Mouse (Mus musculus) hindbrain, embryonic 12.5 days (tissue): ENCODE data around the gene Actl6b. TPM values are rescaled to one million over a fixed set of nuclear protein-coding genes. Genes with fewer than 3 reads are reported as not detected.
A peak's percentile ranks its signal among the peaks of the same experiment; 100 is the strongest.

Source experiments
- ATAC-seq: fragments of 200-750 bp; cut with Nextera tagmentation; 2 replicates; pipeline ENCODE4 v1.8.0; 2017; ENCODE audit warnings: moderate TSS enrichment; ENCODE audit not compliant: low FRiP score
- H3K27ac ChIP-seq: fragments of 300-500 bp; sonication (generic); 2 replicates; pipeline ENCODE4 v1.5.1; 2016; ENCODE audit warnings: mild to moderate bottlenecking
- H3K27me3 ChIP-seq: fragments of 300-500 bp; sonication (generic); 2 replicates; pipeline ENCODE4 v1.6.1; 2016; ENCODE audit warnings: mild to moderate bottlenecking
- H3K36me3 ChIP-seq: fragments of 300-500 bp; sonication (generic); 2 replicates; pipeline ENCODE4 v1.6.1; 2016; ENCODE audit warnings: mild to moderate bottlenecking
- H3K4me1 ChIP-seq: fragments of 300-500 bp; sonication (generic); 2 replicates; pipeline ENCODE4 v1.6.1; 2016
- H3K4me2 ChIP-seq: fragments of 300-500 bp; sonication (generic); replicated peaks from 2 replicates; pipeline ENCODE4 v1.6.1; 2016; ENCODE audit warnings: mild to moderate bottlenecking
- H3K4me3 ChIP-seq: fragments of 300-500 bp; sonication (generic); 2 replicates; pipeline ENCODE4 v1.5.1; 2016; ENCODE audit warnings: mild to moderate bottlenecking
- H3K9ac ChIP-seq: fragments of 300-500 bp; sonication (generic); 2 replicates; pipeline ENCODE4 v1.6.1; 2016; ENCODE audit warnings: mild to moderate bottlenecking, moderate library complexity
- H3K9me3 ChIP-seq: fragments of 300-500 bp; sonication (generic); replicated peaks from 2 replicates; pipeline ENCODE4 v1.6.1; 2016; ENCODE audit warnings: mild to moderate bottlenecking
- WGBS: fragments of 180-500 bp; shearing (Covaris S2); methylation state at CpG from one replicate; pipeline ENCODE4 v1.1.7; 2016; 5-methylcytosine and 5-hydroxymethylcytosine counted together
- polyA plus RNA-seq: library from polyadenylated mRNA; unstranded; fragments of >200 nt; fragmentation: Nextera tagmentation; extraction: Ambion mirVana; gene quantifications from 2 replicates; pipeline ENCODE4 v1.2.1, GENCODE M21; 2016

Actl6b gene
- polyA plus RNA-seq = 103 and 108 TPM in 2 replicates

DNA sequence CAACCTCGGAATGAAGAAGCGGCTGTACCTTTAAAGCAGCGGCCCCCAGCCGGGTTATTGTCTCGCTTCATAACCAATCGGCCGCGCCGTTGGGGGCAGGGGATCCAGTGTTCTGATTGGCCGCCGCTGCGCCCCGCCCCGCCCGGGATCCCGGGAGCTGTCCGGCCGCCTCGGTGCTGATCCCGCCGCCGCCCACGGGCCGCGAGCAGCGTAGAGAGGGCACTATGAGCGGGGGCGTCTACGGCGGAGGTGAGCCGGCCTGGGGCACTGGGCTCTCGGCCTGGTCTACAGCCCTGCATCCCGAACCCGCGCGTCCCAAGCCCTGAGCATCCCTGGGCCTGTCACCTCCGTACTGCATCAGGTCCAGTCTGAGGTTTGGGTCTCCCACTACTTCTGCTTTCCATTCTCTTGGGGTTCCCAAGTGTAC, at the start of gene Actl6b:
TSS of gene Actl6b (plus strand) at position 107 of the 427 bp plus-strand sequence.
- Histone ChIP-seq H3K4me2 (peak within 1 kb of the TSS; percentile 52), H3K9me3 (no peaks in the 10 kb centered on the region), H3K27me3 (peaks cover 15% of the 10 kb centered on the region; the same call in 1 of the 2 replicates), H3K9ac (peak within 1 kb of the TSS; percentile 60), H3K27ac (peak within 1 kb of the TSS; percentile 72), H3K36me3 (no peaks in the 10 kb centered on the region), H3K4me1 (peaks cover 9% of the 10 kb centered on the region; the same call in 1 of the 2 replicates), H3K4me3 (peak within 1 kb of the TSS; percentile 54)
- peak; percentile 94 for ATAC-seq
- under 1% methylated on average over 37 of the region's 37 CpGs for WGBS

- Histone ChIP-seq H3K4me2 (no peak overlapping the region), H3K27ac (no peak overlapping the region), H3K36me3 (peaks cover 6% of the 10 kb centered on the region), H3K4me3 (no peak overlapping the region), H3K4me1 (peaks cover 17% of the 10 kb centered on the region), H3K9me3 (no peaks in the 10 kb centered on the region), H3K9ac (no peak overlapping the region), H3K27me3 (no peaks in the 10 kb centered on the region)
- 82% methylated on average over 6 of the region's 6 CpGs for WGBS
- no peak for ATAC-seq
Observed at GRCm38 (mm10) chr5:137504041-137504440, 49.3 kb upstream of the Actl6b start.

DNA sequence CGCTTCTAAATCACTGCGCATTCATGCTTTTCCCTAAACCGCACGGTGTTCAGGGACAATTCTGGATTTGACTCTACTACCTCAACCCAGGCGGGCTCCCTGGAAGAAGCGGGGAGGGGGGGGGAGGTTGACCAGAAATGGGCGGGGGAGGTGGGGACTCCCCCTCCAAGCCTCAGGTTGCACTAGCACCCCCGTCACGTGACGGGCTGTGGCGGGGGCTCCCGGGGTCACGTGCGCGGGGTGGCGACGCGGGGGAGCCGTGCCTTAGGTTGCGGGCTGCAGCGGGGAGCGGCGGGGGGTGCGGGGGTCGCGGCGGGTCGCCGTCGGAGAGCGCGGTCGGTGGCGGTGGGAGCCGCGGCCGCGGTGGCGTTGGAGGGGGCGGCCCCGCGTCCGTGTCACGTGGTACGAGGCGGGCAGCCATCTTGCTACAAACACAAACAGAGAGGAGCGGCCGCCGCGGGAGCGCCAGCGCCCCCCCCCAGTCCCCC, 43.3 kb upstream of the Actl6b start:
- peaks cover 42% of the 10 kb centered on the region for H3K4me1 ChIP-seq
- 2% methylated on average over 18 of the region's 52 CpGs for WGBS
- peak overlapping the region; percentile 99 for H3K4me3 ChIP-seq
- peaks cover 7% of the 10 kb centered on the region; the same call in 1 of the 2 replicates for H3K36me3 ChIP-seq
- H3K27me3 ChIP-seq = no peaks in the 10 kb centered on the region
- peak; percentile 62 for ATAC-seq
- peak overlapping the region; percentile 100 for H3K9ac ChIP-seq
- peak overlapping the region; percentile 91 for H3K27ac ChIP-seq
- H3K9me3 ChIP-seq = no peaks in the 10 kb centered on the region
- H3K4me2 ChIP-seq = peak overlapping the region; percentile 89

- ATAC-seq = peak; percentile 51
Observed at GRCm38 (mm10) chr5:137510573-137511390, 42.5 kb upstream of the Actl6b start.

GRCm38 (mm10) chr5:137511706-137512105, 41.6 kb upstream of the Actl6b start:
- H3K36me3 ChIP-seq = peaks cover 7% of the 10 kb centered on the region; the same call in 1 of the 2 replicates
- peak overlapping the region; percentile 99 for H3K4me3 ChIP-seq
- no peaks in the 10 kb centered on the region for H3K9me3 ChIP-seq
- WGBS = 58% methylated on average over 3 of the region's 3 CpGs
- H3K4me2 ChIP-seq = peak overlapping the region; percentile 89
- H3K4me1 ChIP-seq = peaks cover 50% of the 10 kb centered on the region
- H3K27ac ChIP-seq = peak overlapping the region; percentile 44; the same call in 1 of the 2 replicates
- H3K9ac ChIP-seq = peak overlapping the region; percentile 100
- no peaks in the 10 kb centered on the region for H3K27me3 ChIP-seq
- ATAC-seq = no peak

More at GRCm38 (mm10) chr5:137510573-137511390, 42.5 kb upstream of the Actl6b start:
- peaks cover 42% of the 10 kb centered on the region for H3K4me1 ChIP-seq
- WGBS = under 1% methylated on average over 62 of the region's 83 CpGs
- peaks cover 7% of the 10 kb centered on the region; the same call in 1 of the 2 replicates for H3K36me3 ChIP-seq
- H3K9ac ChIP-seq = peak overlapping the region; percentile 100
- peak overlapping the region; percentile 89 for H3K4me2 ChIP-seq
- H3K9me3 ChIP-seq = no peaks in the 10 kb centered on the region
- H3K27me3 ChIP-seq = no peaks in the 10 kb centered on the region
- peak overlapping the region; percentile 91 for H3K27ac ChIP-seq
- peak overlapping the region; percentile 99 for H3K4me3 ChIP-seq

DNA sequence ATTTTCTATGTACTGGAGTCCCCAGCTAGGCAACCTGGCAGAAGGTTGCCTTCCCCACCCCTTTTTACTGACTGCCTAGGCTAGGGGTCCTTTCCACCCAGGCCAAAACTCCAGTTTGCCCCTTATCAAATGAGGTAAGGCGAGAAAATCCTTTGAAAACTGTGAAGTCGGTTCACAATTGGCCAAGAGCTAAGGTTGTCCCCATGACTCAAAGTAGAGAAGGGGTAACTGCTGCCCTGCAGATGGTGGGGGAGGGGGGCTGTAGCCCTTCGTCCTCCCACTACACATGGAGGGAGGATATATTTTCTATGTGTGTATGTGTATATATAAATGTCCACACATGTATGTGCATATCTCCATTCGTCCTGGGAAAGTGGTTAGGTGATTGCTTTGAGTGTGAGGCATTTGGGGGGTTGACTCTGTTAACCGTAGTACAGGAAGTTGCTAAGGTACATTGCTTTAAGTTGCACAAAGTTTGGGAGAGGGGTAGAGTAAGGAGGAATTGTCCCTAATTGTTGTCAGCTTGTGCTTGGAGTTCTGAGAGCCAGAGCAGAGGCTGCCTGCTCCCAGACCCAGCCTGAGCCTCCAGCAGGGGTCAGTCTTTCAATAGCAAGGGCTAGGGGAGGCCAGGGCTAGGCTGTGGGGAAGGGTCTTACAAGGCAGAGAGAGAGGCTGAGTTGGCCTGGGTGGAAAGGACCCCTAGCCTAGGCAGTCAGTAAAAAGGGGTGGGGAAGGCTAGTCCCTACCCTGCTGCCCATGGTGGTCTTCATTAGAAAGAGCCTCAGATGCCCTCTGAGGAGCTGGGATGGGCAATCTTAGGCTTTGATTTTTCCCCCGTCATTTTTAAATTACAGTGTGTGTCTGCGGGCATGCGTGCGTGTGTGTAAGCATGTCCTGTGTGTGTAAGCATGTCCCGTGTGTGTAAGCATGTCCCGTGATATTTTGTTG, 40.2 kb upstream of the Actl6b start:
- no peaks in the 10 kb centered on the region for H3K27me3 ChIP-seq
- peaks cover 50% of the 10 kb centered on the region for H3K4me1 ChIP-seq
- H3K9me3 ChIP-seq = no peaks in the 10 kb centered on the region
- H3K36me3 ChIP-seq = peaks cover 11% of the 10 kb centered on the region
- peak; percentile 17; the same call in 1 of the 2 replicates for ATAC-seq
- WGBS = 84% methylated on average over 11 of the region's 11 CpGs
- peak overlapping the region; percentile 89; the same call in 1 of the 2 replicates for H3K4me2 ChIP-seq
- H3K4me3 ChIP-seq = no peak overlapping the region
- no peak overlapping the region for H3K27ac ChIP-seq
- H3K9ac ChIP-seq = peak overlapping the region; percentile 100; the same call in 1 of the 2 replicates

- Histone ChIP-seq H3K4me2 (peak overlapping the region; percentile 11; the same call in 1 of the 2 replicates), H3K4me1 (peaks cover 50% of the 10 kb centered on the region), H3K36me3 (peaks cover 20% of the 10 kb centered on the region), H3K9me3 (no peaks in the 10 kb centered on the region), H3K4me3 (no peak overlapping the region), H3K27me3 (no peaks in the 10 kb centered on the region), H3K9ac (peak overlapping the region; percentile 24; the same call in 1 of the 2 replicates), H3K27ac (no peak overlapping the region)
- 89% methylated on average over 12 of the region's 12 CpGs for WGBS
- ATAC-seq = no peak
Observed at GRCm38 (mm10) chr5:137513951-137514721, 39.2 kb upstream of the Actl6b start.

DNA sequence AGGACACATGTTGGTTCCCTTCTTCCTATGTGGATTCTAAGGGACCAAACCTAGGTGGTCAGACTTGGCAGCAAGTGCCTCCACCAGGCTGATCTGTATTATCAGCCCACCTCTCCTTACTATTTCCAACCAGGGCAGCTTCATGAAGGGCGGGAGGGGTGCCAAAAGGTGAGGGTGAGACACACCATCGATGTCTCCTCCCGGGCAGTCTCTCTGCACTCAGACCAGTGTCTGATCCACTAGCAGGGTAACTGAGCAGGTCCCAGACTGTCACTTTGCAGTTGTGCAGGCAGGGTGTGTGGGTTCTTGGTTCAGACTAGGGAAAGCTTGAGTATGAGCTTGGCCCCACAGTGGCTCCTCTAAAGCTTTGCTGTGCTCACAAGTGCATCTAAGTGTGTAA, 38.5 kb upstream of the Actl6b start:
- 94% methylated on average over 3 of the region's 3 CpGs for WGBS

DNA sequence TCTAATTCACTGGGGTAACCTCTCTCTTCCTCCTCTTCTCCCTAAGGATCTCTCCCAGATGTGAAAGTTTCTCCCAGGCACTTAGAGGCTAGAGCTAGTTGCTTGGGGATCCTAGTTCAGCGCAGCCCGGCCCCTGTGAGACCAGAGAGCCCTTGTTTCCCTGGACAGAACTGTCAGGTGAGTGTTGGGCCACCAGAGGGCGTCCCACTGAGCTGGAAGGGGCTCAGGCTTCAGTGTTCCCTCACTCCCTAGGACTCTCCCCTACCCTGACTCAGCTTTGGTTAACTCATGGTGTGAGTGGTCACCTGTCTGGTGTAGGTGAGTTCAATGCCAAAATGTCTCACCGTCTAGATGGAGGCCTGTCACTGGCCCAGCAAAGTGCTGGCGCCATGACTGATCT, 34.9 kb upstream of the Actl6b start, which contains the start of gene Gigyf1:
TSS of gene Gigyf1 (plus strand) at position 113 of the 400 bp plus-strand sequence.
- Histone ChIP-seq H3K9me3 (no peaks in the 10 kb centered on the region), H3K4me1 (peaks cover 22% of the 10 kb centered on the region), H3K9ac (no peak within 1 kb of the TSS), H3K4me2 (no peak within 1 kb of the TSS), H3K36me3 (peaks cover 63% of the 10 kb centered on the region), H3K27me3 (no peaks in the 10 kb centered on the region), H3K4me3 (no peak within 1 kb of the TSS), H3K27ac (no peak within 1 kb of the TSS)
- ATAC-seq = no peak
- 67% methylated on average over 5 of the region's 5 CpGs for WGBS

More for the DNA sequence above, 38.5 kb upstream of the Actl6b start:
- no peaks in the 10 kb centered on the region for H3K9me3 ChIP-seq
- H3K4me3 ChIP-seq = no peak overlapping the region
- no peak overlapping the region for H3K27ac ChIP-seq
- no peak overlapping the region for H3K9ac ChIP-seq
- ATAC-seq = no peak
- no peaks in the 10 kb centered on the region for H3K27me3 ChIP-seq
- 0 out of 2 replicates have a peak overlapping the region, but pooled peaks have one; percentile 11 for H3K4me2 ChIP-seq
- peaks cover 47% of the 10 kb centered on the region for H3K4me1 ChIP-seq
- peaks cover 26% of the 10 kb centered on the region for H3K36me3 ChIP-seq

GRCm38 (mm10) chr5:137519691-137520550, 33.4 kb upstream of the Actl6b start:
- Histone ChIP-seq H3K4me1 (0 out of 2 replicates have a peak, but pooled peaks cover 12% of the 10 kb centered on the region), H3K27me3 (no peaks in the 10 kb centered on the region), H3K9me3 (no peaks in the 10 kb centered on the region), H3K4me2 (no peak overlapping the region), H3K4me3 (no peak overlapping the region), H3K27ac (no peak overlapping the region), H3K36me3 (peaks cover 70% of the 10 kb centered on the region), H3K9ac (no peak overlapping the region)
- no peak for ATAC-seq
- 93% methylated on average over 27 of the region's 27 CpGs for WGBS
